Comparison of ENCODE assay signal across 8 mouse cellular contexts in the genomic region with DNA sequence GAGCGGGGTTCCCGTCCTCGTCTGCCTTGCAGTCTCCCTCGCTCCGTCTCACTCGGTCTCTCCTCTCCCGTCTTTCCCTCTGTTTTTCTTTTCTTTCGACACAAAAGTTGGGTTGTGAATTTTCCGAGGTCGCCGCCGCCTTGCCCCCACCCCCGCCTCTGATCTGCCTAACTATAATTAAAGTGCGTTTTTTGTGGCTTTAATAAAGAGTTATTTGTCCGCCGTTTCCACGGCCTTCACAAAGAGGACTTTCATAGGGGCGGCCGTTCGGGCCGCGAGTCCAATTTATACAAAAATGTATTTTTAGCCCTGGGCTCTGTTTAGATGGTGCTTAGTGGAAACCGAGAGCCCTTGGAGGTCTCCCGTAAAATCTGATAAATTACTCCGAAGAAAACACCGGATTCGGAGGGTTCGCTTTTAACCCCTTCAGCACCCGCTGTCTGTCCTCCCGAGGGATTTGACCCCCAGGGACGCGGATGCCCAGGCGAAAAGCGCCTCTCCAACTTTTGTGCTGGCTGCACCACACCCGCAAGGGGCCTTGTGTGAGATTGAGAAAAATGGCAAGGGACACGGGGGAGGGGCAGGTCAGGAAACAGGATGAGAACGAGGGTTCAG. TPM values are rescaled to one million over a fixed set of nuclear protein-coding genes. Genes with fewer than 3 reads are reported as not detected.
DNase-seq lines count a peak whose midpoint lies in the region; ATAC-seq and TF ChIP-seq lines count a peak whose summit lies in the region.

No protein-coding gene starts in this region.

- peak overlapping the region; percentile 91 for H3K4me2 ChIP-seq in heart, embryonic 15.5 days
- peak overlapping the region; percentile 64 for H3K4me2 ChIP-seq in liver, embryonic 11.5 days
- peak overlapping the region; percentile 87 for H3K4me2 ChIP-seq in stomach, postnatal 0 days (replicated peaks; ENCODE audit: low read depth)

- H3K9ac ChIP-seq in heart, embryonic 15.5 days: peak overlapping the region; percentile 14
- no peak overlapping the region for H3K9ac ChIP-seq in liver, embryonic 11.5 days (ENCODE audit: low read depth, low read length)
- peak overlapping the region; percentile 41; the same call in 1 of the 2 replicates for H3K9ac ChIP-seq in stomach, postnatal 0 days (ENCODE audit: low read length)

- intact Hi-C loops in left cerebral cortex, postnatal 14 days (cut with DNase I): loop anchor here (5.0 kb wide), 1 partner anchor 263 kb away; no protein-coding TSS in a partner anchor
- intact Hi-C loops in left cerebral cortex, postnatal 36 days (cut with DNase I): loop anchor here (5.0 kb wide), 1 partner anchor 158 kb away; no protein-coding TSS in a partner anchor

- H3K36me3 ChIP-seq in heart, embryonic 15.5 days: no peaks in the 10 kb centered on the region
- H3K36me3 ChIP-seq in liver, embryonic 11.5 days (ENCODE audit: control insufficient read depth, insufficient read depth, low read length): no peaks in the 10 kb centered on the region
- no peaks in the 10 kb centered on the region for H3K36me3 ChIP-seq in stomach, postnatal 0 days (ENCODE audit: control insufficient read depth, insufficient read depth, low read length)

- no peak for TF ChIP-seq EP300 in stomach, postnatal 0 days (optimal IDR thresholded peaks at IDR 0.05)

- peak; percentile 27 for DNase-seq in retina, postnatal 1 day
- DNase-seq in retina, embryonic 14.5 days (ENCODE audit: low spot score): no peak
- DNase-seq in liver, embryonic 11.5 days (ENCODE audit: low spot score): peak; percentile 46
- DNase-seq in stomach, postnatal 0 days (ENCODE audit: low spot score): peak; percentile 15
- no peak for DNase-seq in ovary, postnatal 14 days (ENCODE audit: low spot score)
- DNase-seq in left cerebral cortex, postnatal 14 days (ENCODE audit: low spot score in 2 of 2): no peak
- no peak for DNase-seq in left cerebral cortex, postnatal 36 days (ENCODE audit: low spot score in 2 of 2)

- H3K27ac ChIP-seq in heart, embryonic 15.5 days: peak overlapping the region; percentile 5; the same call in 1 of the 2 replicates
- no peak overlapping the region for H3K27ac ChIP-seq in liver, embryonic 11.5 days (ENCODE audit: low read depth, low read length)
- H3K27ac ChIP-seq in stomach, postnatal 0 days (replicated peaks): 0 out of 2 replicates have a peak overlapping the region, but pooled peaks have one; percentile 35

- H3K4me1 ChIP-seq in heart, embryonic 15.5 days (replicated peaks): peaks cover 92% of the 10 kb centered on the region
- H3K4me1 ChIP-seq in liver, embryonic 11.5 days (replicated peaks; ENCODE audit: control insufficient read depth, insufficient read depth, low read length): peaks cover 13% of the 10 kb centered on the region
- peaks cover 25% of the 10 kb centered on the region for H3K4me1 ChIP-seq in stomach, postnatal 0 days (replicated peaks; ENCODE audit: control insufficient read depth, insufficient read depth)

- peak overlapping the region; percentile 54 for H3K4me3 ChIP-seq in heart, embryonic 15.5 days
- H3K4me3 ChIP-seq in liver, embryonic 11.5 days (ENCODE audit: low read depth, low read length): peak overlapping the region; percentile 34
- H3K4me3 ChIP-seq in stomach, postnatal 0 days (ENCODE audit: low read depth, low read length): peak overlapping the region; percentile 45

- no peak for TF ChIP-seq CTCF in stomach, postnatal 0 days (IDR thresholded peaks at IDR 0.05; ENCODE audit: low read depth)

- WGBS in heart, embryonic 15.5 days: under 1% methylated on average over 37 of the region's 37 CpGs
- 2% methylated on average over 37 of the region's 37 CpGs for WGBS in liver, embryonic 11.5 days
- under 1% methylated on average over 37 of the region's 37 CpGs for WGBS in stomach, postnatal 0 days

- H3K9me3 ChIP-seq in heart, embryonic 15.5 days (replicated peaks): no peaks in the 10 kb centered on the region
- no peaks in the 10 kb centered on the region for H3K9me3 ChIP-seq in liver, embryonic 11.5 days (ENCODE audit: control insufficient read depth, low read length)
- H3K9me3 ChIP-seq in stomach, postnatal 0 days (ENCODE audit: control insufficient read depth, low read length): no peaks in the 10 kb centered on the region

- ATAC-seq in heart, embryonic 15.5 days (replicated peaks; ENCODE audit: insufficient number of reproducible peaks, insufficient read depth, low FRiP score, low read depth): no peak
- no peak for ATAC-seq in liver, embryonic 11.5 days (replicated peaks; ENCODE audit: low FRiP score)
- no peak for ATAC-seq in stomach, postnatal 0 days (ENCODE audit: low FRiP score, low TSS enrichment)

- H3K27me3 ChIP-seq in heart, embryonic 15.5 days: peaks cover 94% of the 10 kb centered on the region
- H3K27me3 ChIP-seq in liver, embryonic 11.5 days (replicated peaks; ENCODE audit: control insufficient read depth, insufficient read depth, low read length): peaks cover 100% of the 10 kb centered on the region
- peaks cover 11% of the 10 kb centered on the region; the same call in 1 of the 2 replicates for H3K27me3 ChIP-seq in stomach, postnatal 0 days (ENCODE audit: control insufficient read depth, insufficient read depth, low read length)

RNA-seq across cellular contexts. Expression of a gene that starts 7.9 kb away (rescaled TPM):
- polyA plus RNA-seq in heart, embryonic 15.5 days (2015; fragmentation: Nextera tagmentation; extraction: Ambion mirVana): 1.1 and 1.9 TPM in 2 replicates
- polyA plus RNA-seq in liver, embryonic 11.5 days (2014; fragmentation: Nextera tagmentation; extraction: Ambion mirVana): 0.75 and 1.0 TPM in 2 replicates
- polyA plus RNA-seq in stomach, postnatal 0 days (2015; fragmentation: Nextera tagmentation; extraction: Ambion mirVana): 5.8 and 6.4 TPM in 2 replicates
- total RNA-seq in left cerebral cortex, postnatal 14 days (2021): 10 to 100 TPM; 16.9 to 29.0 TPM
- total RNA-seq in left cerebral cortex, postnatal 36 days (2021): 10 to 100 TPM in 1 of 2 experiments, 1 to 10 TPM in 1; 7.5 to 14.9 TPM

Comparison
In these comparisons a context has a peak if more than half of its experiments do, and no peak if none do; other contexts are left out.
1. DNase-seq: peak in retina, postnatal 1 day (single experiment), liver, embryonic 11.5 days (single experiment) and stomach, postnatal 0 days (single experiment); none in retina, embryonic 14.5 days (single experiment), ovary, postnatal 14 days (single experiment), left cerebral cortex, postnatal 14 days (0 of 2) and left cerebral cortex, postnatal 36 days (0 of 2).
2. Peak in every context shown above with its lines, with median percentiles within 50 percentile points of each other: H3K4me2 ChIP-seq and H3K4me3 ChIP-seq.